Mouse (Mus musculus): ENCODE data around the gene Slc8a1.

DNA sequence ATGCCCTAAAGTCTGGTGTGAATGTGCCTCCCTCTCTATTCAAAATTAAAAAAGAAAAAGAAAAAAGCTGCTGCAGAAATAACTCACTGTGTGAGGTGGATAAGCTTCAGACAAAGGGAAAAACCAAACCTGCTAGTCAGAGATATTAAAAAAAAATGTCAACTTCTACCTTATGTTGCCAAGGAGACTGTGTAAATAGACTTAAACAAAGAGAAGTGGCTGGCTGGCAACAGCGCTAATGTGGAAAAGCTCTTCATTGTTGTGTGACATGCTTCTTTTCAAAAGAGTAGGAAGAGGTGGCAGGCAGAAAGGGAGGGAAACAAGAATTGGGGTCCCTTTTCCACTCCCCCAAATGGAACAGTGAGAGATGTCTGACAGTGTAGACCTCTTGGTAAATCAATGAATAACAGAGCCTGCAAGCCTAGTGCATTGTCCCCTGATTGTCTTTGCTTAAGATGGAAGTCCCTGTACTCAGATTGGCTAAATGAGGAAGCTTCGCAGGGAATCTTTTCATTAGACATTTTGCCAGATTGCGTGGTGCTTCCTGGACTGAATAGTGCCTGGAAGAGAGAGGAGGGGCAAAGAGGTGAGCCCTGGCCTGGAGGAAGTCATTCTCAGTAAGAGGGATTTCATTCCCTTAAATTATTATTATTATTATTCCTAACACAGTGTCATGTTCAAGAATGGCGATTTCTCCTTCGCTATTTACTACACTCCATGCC lies 237.3 kb downstream of the Slc8a1 start:
- TF ChIP-seq CTCF (IDR thresholded peaks at IDR 0.05; ENCODE audit: low read depth) = no peak
- TF ChIP-seq EP300 (IDR thresholded peaks at IDR 0.05; ENCODE audit: low read depth) = no peak

All from heart, postnatal 0 days (tissue).